Mouse (Mus musculus): Measurements from ENCODE around the gene Comtd1.

Gene Comtd1

DNA sequence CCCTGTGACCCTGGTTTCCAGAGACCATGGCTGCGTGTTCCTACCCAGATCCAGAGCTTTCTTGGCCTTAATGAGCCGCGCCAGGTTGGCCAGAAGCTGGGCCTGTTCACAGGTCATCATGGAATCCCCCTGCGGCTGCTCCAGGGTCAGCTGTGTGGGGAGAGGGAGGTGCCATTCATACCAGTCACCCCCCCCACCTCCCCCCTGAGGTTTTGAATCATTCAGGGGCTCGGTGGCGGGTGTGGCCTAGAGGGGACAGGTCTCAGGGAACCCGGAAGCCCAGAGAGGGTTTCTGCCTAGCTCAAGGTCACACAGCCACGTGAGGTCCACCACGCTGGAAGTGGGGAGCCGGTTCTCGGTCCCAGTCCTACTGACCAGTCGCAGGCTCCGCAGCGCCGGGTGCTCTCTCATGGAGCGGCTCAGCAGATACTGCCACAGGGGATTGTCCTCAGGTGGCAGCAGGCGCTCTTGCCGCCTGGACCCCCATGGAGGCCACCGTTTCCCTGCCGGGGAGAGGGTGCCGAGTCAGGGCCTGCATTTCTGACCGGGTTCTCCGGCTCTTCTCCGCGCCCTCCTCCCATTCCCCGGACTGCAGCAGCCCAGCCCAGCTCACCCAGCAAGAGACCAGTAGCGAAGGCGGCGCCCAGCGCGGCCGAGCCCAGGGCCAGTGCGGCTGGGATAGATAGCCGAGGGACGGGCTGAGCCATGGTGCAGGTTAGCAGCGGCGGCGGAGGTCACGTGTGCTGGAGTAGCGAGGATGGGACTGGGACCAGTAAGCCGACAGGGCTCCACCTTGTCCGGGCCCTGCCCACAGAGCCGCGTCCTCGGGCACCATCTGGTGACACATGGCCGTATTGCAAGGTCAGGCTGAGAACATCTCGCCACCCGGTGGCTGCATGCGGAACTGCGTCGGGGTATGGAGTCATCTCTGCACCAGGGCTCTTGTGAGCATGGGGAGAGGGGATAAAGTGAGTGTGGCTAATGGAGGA lies at the start of gene Comtd1:
Comtd1 (minus strand) TSS at position 812 of the 989 bp plus-strand sequence.
- DNase-seq = peak; percentile 96 to 99

DNA sequence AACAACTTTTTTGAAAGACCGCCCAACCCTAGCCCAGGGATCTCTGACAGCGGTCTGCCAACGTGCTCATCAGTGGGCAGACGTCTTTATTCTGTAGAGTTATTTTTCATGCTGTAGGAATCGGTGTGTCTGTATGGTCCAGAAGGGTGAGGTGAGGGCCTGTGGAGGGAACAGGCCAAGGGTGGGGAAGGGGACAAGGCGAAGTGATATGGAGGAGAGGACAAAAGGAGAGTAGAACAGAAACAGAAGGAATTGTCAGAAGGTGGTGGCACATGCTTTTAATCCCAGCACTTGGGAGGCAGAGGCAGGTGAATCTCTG lies 43.5 kb upstream of the Comtd1 start:
- DNase-seq = no peak

- no peak for DNase-seq
Measured at GRCm38 (mm10) chr14:21891581-21892340, 43.0 kb upstream of the Comtd1 start.

DNA sequence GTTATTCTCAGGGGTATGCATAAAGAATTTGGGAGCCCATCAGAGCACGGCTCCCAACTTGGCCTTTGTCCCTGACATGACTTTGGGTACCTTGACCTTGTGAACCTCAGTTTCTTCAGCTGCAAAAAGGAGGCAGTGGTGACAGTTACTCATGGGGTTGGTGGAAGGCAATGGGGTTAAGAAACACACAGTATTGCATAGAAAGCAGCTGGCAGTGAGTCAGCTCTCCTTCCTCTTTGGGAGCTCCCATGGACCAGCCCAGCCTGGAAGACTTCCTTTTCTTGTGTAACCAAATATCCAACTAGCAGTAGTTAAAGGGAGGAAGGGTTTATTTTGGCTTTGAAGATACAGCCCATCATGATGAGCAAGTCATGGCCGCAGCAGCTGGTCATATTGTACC lies 41.7 kb upstream of the Comtd1 start:
- DNase-seq = no peak

- no peak for DNase-seq
Measured at GRCm38 (mm10) chr14:21866816-21867215, 18.0 kb upstream of the Comtd1 start.

DNA sequence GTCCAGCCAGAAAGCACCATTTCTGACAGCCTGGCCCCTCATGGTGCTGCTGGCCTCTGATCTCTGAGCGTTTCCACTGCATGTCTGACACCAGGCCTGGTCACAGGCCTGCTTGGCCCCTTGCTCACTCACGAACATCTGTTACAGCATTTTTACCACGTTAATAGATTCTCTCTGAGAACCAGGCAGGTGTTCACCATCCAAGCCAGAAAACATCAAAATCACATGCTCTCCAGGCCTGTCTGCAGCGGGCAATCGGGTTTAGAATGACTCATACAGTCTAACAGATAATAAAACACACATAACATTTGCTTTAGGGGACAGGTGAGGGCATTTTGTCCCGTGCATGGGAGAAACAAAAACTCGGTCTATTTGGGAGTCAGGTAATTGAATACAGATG lies 17.5 kb upstream of the Comtd1 start:
- DNase-seq = no peak

DNA sequence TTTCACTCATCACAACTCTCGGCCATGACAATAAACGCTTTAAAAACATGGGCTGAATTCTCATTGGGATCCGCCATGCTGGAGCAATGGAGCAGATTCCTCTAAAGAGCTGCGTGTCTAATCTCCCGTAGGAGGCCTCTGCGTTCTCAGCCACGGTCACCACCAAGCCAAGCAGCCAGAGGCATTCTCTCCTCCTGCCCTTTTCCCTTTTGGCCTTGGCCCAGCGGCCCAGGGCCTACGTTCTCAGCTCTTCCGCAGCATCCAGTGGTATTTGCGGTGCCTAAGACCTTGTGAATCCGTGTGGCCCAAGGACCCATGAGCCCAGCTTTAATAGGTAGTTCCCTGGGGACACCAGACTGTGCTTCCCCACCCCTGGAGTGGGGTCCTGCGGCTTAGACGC lies 8.1 kb upstream of the Comtd1 start:
- no peak for DNase-seq

GRCm38 (mm10) chr14:21855961-21856360 lies 7.2 kb upstream of the Comtd1 start:
- DNase-seq = no peak

- DNase-seq = no peak
Measured at GRCm38 (mm10) chr14:21854271-21854670, 5.5 kb upstream of the Comtd1 start.

GRCm38 (mm10) chr14:21853456-21854109 lies 4.8 kb upstream of the Comtd1 start:
- DNase-seq = peak; percentile 63 to 70

DNA sequence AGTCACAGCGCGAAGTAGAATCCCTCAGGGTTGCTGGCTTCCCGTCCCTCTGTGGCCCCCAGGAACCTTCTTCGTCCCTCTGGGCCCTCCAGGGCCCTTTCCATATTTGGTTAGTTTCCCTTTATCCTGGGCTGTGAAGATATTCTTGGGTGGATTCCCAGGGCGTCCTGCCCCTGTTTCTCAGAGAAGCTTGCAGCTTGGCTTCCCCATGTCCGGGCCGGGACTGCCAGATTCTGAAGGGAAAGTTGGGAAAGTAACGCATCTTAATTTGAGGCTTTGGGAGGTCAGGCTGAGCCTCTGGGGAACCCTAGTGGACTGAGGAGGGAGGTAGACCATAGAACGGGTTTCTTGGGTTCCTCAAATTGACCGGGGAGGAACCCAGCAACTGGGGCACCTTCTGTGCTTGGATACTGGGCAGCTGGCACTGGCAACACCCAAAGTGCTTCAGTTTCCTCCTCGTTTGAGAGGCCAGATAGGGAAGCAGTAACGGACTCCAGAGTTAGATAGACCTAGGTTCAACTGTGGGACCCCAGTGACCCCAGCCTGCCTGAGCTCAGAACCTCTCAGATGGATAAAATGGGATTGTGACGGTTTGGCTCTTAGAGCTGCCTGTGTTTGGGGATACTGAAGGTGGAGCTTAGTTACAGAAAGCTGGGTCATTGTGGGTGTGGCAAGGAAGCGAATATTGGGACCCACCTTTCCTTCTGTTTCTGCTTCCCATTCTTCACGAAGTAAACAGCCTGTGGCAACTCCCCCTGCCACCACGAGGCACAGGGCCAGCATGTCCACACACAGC lies 3.4 kb upstream of the Comtd1 start:
- no peak for DNase-seq

DNA sequence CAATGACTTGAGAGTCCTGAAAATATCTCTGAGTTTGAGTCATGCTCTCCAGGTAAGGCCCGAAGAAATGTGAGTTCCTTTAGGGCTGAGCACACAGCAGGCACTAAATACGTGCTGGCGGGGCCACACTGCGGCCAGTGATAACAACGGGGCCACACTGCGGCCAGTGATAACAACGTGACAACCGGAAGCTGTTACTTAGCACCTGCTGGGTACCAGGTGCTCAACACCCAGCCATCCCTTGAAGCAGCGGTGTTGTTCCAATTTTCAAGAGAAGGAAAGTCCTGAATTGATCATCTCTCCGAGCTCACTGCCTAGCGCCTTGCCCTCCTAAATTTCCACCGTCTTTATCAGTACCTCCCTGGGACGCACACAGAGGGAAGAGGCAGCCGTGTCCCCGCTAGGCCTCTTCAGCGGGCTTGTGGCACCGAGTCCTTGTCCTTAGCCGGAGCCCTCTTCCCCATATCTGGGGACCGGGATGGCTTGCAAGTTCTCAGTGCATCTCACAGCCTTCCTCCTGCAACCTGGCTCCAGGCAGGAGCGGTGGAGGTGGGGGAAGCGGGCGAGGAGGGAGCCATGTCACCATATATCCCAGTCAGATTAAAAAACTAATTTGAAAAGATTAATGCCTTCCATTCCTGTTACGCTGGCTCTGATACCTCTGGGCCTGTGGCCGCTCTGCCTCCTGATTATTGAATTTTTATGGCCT lies 1.8 kb upstream of the Comtd1 start:
- DNase-seq = no peak

GRCm38 (mm10) chr14:21849524-21850418 lies 994 bp upstream of the Comtd1 start:
- DNase-seq = no peak

- DNase-seq = peak; percentile 61 to 63
Measured at GRCm38 (mm10) chr14:21847381-21848165, 1.2 kb downstream of the Comtd1 start.

GRCm38 (mm10) chr14:21846827-21847380 lies 1.9 kb downstream of the Comtd1 start:
- no peak for DNase-seq

GRCm38 (mm10) chr14:21843263-21843662 lies 5.5 kb downstream of the Comtd1 start:
- DNase-seq = no peak

GRCm38 (mm10) chr14:21841819-21842592 lies 6.8 kb downstream of the Comtd1 start:
- DNase-seq = no peak

- peak; percentile 13 to 35 for DNase-seq
Measured at GRCm38 (mm10) chr14:21838336-21839017, 10.3 kb downstream of the Comtd1 start.
